Mouse (Mus musculus) E14TG2a.4 (cell line): Measurements from ENCODE around the gene Gm12216.

Source experiments
- H3K27me3 ChIP-seq: 2 replicates; pipeline ENCODE4 v1.6.1; 2014; ENCODE audit warnings: low read length, control low read depth; ENCODE audit not compliant: insufficient read depth
- H3K36me3 ChIP-seq: 2 replicates; pipeline ENCODE4 v1.6.1; 2014; ENCODE audit warnings: low read length, control low read depth; ENCODE audit not compliant: insufficient read depth
- H3K4me1 ChIP-seq: replicated peaks from 2 replicates; pipeline ENCODE4 v1.6.1; 2014; ENCODE audit warnings: low read depth, low read length, control low read depth
- H3K4me3 ChIP-seq: replicated peaks from 2 replicates; pipeline ENCODE4 v1.5.1; 2014; ENCODE audit warnings: mild to moderate bottlenecking, low read length
- H3K9me3 ChIP-seq: 2 replicates; pipeline ENCODE4 v1.6.1; 2014; ENCODE audit warnings: low read length, control low read depth
- CTCF ChIP-seq: conservative IDR thresholded peaks from 2 replicates; pipeline ENCODE4 v1.5.1; 2014; ENCODE audit warnings: low read length
- NANOG ChIP-seq: IDR thresholded peaks from 2 replicates; pipeline ENCODE4 v1.6.1; 2014; ENCODE audit warnings: borderline replicate concordance, low read length, mixed read lengths
- POU5F1 ChIP-seq: IDR thresholded peaks from 2 replicates; pipeline ENCODE4 v1.6.1; 2014; ENCODE audit warnings: low read length, borderline replicate concordance

The Gm12216 gene

DNA sequence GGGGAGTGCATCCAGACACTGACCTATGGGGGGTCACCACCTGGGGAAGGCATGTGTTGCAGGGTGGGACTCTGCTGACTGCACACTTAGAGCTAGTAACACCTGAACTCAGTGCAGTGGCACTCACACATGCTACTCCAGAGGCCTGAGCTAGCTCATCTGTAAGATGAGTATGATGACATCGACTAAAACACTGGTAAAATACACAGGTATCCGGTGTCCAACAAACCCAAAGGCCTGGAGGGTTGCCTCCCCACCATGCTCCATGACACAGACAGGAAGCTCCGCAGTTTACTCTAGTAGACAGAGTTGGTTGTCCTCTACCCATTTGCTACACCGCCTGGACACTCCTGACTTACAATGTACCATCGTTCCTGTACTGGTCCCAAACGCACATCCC lies 39.5 kb downstream of the Gm12216 start:
- no peaks in the 10 kb centered on the region for H3K9me3 ChIP-seq
- TF ChIP-seq CTCF: no peak
- TF ChIP-seq NANOG: no peak
- no peak for TF ChIP-seq POU5F1
- H3K4me1 ChIP-seq: peaks cover 22% of the 10 kb centered on the region
- no peak overlapping the region for H3K4me3 ChIP-seq
- H3K36me3 ChIP-seq: no peaks in the 10 kb centered on the region
- no peaks in the 10 kb centered on the region for H3K27me3 ChIP-seq

DNA sequence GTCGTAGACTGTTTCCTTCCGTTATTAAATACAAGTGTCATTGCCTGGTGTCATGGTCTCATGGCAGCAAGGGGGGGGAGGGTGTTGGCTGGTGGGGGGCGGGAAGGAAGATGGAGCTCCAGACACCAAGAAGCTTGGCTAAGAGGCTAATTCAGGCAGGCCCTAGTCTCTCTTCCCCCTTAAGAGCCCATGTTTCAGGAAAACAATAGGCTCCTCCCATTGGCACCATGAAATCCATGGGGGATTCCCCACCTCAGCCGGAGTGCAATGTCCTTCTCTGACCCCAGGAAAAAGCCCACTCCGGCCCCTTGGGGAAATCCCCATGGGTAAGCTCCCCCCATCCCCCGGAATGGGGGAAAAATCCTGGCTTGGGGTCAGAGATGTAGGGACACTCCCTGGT lies 40.3 kb downstream of the Gm12216 start:
- Histone ChIP-seq H3K4me1 (peaks cover 22% of the 10 kb centered on the region), H3K27me3 (no peaks in the 10 kb centered on the region), H3K4me3 (no peak overlapping the region), H3K9me3 (no peaks in the 10 kb centered on the region), H3K36me3 (no peaks in the 10 kb centered on the region)
- TF ChIP-seq POU5F1: no peak
- TF ChIP-seq CTCF: no peak
- no peak for TF ChIP-seq NANOG

DNA sequence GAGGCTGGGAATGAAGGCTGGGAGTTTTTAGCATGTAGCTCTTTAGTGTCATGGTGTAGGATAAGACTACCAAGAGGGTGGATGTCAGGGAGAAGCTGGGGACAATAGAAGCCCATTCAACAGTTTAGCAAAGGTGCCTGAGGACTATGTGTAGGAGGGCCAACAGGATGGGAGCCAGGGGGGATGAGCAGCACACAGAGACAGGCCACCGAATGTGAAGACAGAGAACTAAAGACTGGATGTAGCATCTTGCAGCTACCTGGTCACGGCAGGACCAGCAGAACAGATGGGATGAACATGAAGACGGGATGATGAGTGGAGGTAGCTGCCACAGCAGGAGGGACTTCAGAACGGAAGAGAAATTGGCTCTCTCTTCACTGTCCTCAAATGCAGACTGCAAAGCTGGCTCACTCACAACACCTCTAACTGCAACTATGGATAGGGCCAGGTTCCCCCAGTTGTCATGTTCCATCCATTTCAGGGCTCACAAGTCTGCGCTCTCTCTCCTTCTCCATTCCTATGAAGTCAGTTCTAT lies 42.1 kb downstream of the Gm12216 start:
- TF ChIP-seq CTCF (no peak), NANOG (no peak), POU5F1 (no peak)
- peaks cover 22% of the 10 kb centered on the region for H3K4me1 ChIP-seq
- H3K9me3 ChIP-seq: no peaks in the 10 kb centered on the region
- H3K36me3 ChIP-seq: no peaks in the 10 kb centered on the region
- no peaks in the 10 kb centered on the region for H3K27me3 ChIP-seq
- no peak overlapping the region for H3K4me3 ChIP-seq

DNA sequence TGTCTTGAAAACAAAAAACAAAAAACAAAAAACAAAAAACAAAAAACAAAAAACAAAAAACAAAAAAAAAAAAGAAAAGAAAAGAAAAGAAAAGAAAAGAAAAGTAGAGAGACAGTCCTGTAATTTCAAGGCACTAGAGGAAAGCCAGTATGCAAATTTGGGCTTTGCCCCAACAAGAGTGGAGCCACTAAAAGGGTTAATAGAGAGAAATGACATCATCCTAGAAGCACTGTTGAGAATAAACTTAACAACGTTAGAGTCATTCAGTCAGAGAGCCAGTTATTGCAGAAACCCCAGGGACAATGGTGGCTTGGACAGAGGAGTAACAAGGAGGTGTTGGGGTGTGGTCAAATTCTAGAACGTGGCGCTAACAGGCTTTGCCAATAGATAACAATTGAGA lies 44.2 kb downstream of the Gm12216 start:
- no peaks in the 10 kb centered on the region for H3K27me3 ChIP-seq
- peaks cover 18% of the 10 kb centered on the region for H3K4me1 ChIP-seq
- TF ChIP-seq CTCF (no peak), POU5F1 (no peak), NANOG (no peak)

DNA sequence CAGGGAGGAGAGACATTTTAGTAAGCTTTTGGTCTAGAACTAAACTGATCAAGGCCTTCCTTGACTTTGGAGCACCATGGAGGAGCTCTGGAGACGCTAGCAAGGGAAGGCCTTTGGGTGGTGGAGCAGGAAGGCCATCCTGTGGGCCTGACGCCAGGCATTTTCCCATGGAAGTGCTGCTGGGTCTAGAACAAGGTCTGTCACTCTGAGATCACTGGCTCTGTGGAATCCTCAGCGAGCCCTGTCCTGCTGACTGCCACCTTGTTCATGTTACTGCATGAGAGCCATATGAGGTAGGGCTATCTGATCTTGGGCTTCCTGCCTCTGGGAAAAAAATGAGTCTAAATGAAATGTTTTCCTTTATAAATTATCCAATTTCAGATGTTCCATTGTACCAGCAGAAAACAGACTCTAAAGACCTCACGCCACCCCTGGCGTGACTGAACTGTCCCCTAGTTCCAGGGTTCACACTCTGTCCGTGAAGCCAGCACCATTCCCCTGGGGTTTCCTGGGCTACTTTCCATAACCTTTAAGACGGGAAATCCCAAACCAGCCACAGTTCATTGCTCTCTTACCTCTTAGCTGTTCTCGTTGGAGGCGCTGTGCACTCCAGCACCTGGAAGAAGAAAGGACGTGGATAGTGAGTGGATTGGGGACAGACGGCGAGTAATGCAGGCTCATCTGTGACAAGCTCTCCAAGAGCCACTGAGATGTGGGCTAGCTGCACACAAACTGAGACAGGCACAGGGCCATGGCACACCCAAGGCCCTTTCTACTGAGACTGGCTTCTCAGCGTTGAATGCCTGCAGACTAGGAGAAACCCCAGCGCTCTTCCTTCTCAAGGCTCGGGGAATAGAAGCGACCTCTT lies 45.8 kb downstream of the Gm12216 start:
- H3K4me1 ChIP-seq: peaks cover 20% of the 10 kb centered on the region
- H3K36me3 ChIP-seq: no peaks in the 10 kb centered on the region
- H3K9me3 ChIP-seq: no peaks in the 10 kb centered on the region
- TF ChIP-seq NANOG (no peak), POU5F1 (no peak), CTCF (no peak)
- H3K27me3 ChIP-seq: no peaks in the 10 kb centered on the region
- no peak overlapping the region for H3K4me3 ChIP-seq

More for the DNA sequence above, 44.2 kb downstream of the Gm12216 start:
- Histone ChIP-seq H3K9me3 (no peaks in the 10 kb centered on the region), H3K4me3 (no peak overlapping the region), H3K36me3 (no peaks in the 10 kb centered on the region)

DNA sequence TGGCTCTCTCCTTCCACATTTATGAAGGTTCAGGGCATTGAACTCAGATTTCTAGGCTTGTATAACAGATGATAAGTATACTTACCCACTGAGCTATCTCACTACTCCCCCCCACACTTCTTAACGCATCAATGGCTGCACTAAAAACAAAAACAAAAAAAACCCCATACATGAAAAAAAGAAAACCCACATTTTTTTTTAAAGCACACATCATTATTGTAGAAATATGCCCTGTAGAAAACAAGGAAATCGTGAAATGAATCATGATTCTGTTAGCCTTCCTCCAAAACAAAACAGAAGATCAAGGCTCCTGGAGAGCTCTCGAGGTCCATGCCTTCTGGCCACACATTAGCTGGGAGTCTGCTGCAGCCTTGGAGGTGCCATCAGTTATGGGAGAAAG lies 47.7 kb downstream of the Gm12216 start:
- Histone ChIP-seq H3K36me3 (no peaks in the 10 kb centered on the region), H3K4me3 (no peak overlapping the region), H3K4me1 (peaks cover 24% of the 10 kb centered on the region), H3K27me3 (no peaks in the 10 kb centered on the region), H3K9me3 (no peaks in the 10 kb centered on the region)
- TF ChIP-seq NANOG (no peak), POU5F1 (no peak), CTCF (no peak)

DNA sequence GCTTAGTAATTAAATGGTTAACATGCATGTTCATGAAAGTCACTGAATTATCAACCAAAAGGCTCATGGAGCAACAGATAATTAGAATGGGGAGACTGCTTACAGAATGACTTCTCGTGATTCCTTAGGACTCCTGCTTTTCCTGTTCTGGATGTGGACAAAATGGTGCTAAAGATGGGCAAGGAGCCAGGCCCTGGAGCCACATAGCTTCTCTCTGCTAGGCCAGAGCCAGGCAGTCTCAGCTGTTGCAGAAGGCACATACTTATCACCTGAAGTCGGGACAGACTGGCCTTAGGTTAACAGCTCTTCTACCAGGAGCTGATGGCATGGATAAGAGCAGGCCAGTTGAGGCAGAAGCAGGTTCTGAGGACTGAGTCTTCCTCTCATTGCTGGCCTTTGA lies 48.3 kb downstream of the Gm12216 start:
- Histone ChIP-seq H3K36me3 (no peaks in the 10 kb centered on the region), H3K27me3 (no peaks in the 10 kb centered on the region), H3K4me1 (peaks cover 29% of the 10 kb centered on the region), H3K9me3 (no peaks in the 10 kb centered on the region), H3K4me3 (no peak overlapping the region)
- TF ChIP-seq POU5F1 (no peak), CTCF (no peak), NANOG (no peak)

DNA sequence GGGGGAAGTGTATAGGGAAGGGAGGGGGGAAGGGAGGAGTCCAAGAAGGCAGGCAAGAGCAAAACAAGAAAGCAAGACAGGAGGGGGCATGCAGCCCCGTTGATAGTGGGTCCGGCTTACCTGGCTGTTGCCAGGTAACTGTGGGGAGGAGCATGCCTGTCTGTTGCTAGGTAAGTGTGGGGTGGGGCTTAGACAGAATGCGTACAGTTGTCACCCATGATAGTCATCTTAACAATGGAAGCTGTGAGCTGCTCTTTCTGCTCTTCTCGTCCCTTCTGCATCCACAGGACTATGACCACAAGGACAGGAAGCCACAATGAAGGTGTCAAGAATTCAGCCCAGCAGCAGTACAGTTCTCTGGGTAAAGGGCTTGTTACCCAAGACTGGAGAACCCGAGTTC lies 48.9 kb downstream of the Gm12216 start:
- TF ChIP-seq POU5F1: no peak
- TF ChIP-seq CTCF: no peak
- TF ChIP-seq NANOG: no peak
- Histone ChIP-seq H3K9me3 (no peaks in the 10 kb centered on the region), H3K4me1 (peaks cover 35% of the 10 kb centered on the region), H3K4me3 (no peak overlapping the region), H3K36me3 (no peaks in the 10 kb centered on the region), H3K27me3 (no peaks in the 10 kb centered on the region)
